8 mouse cellular contexts compared by ENCODE assay signal in genomic region chr16:35627992-35628607, GRCm38 (mm10).
DNase-seq lines count a peak whose midpoint lies in the region; ATAC-seq and TF ChIP-seq lines count a peak whose summit lies in the region.

No protein-coding gene starts in this region.

- H3K4me3 ChIP-seq in forebrain, embryonic 10.5 days: no peak overlapping the region
- no peak overlapping the region for H3K4me3 ChIP-seq in lung, postnatal 0 days (ENCODE audit: low read depth, low read length)

- peaks cover 39% of the 10 kb centered on the region for H3K4me1 ChIP-seq in forebrain, embryonic 10.5 days
- no peaks in the 10 kb centered on the region for H3K4me1 ChIP-seq in lung, postnatal 0 days (ENCODE audit: insufficient read depth, low read depth, low read length)

- ATAC-seq in lung, postnatal 0 days: peak; percentile 62

- peak overlapping the region; percentile 25; the same call in 1 of the 2 replicates for H3K27ac ChIP-seq in forebrain, embryonic 10.5 days
- H3K27ac ChIP-seq in lung, postnatal 0 days (ENCODE audit: low read length): no peak overlapping the region

- peaks cover 80% of the 10 kb centered on the region for H3K36me3 ChIP-seq in forebrain, embryonic 10.5 days (replicated peaks)
- H3K36me3 ChIP-seq in lung, postnatal 0 days (ENCODE audit: insufficient read depth, low read length): no peaks in the 10 kb centered on the region

- TF ChIP-seq EP300 in lung, postnatal 0 days (IDR thresholded peaks at IDR 0.05): no peak

- H3K9me3 ChIP-seq in forebrain, embryonic 10.5 days: no peaks in the 10 kb centered on the region
- H3K9me3 ChIP-seq in lung, postnatal 0 days (ENCODE audit: low read length): no peaks in the 10 kb centered on the region

- DNase-seq in ES-CJ7 (ENCODE audit: low read depth, low spot score): peak; percentile 46
- DNase-seq in c-Kit-negative CD71-positive TER-119-positive erythroid progenitor cells, embryonic 14.5 days (ENCODE audit: low read depth, low spot score): peak; percentile 6
- DNase-seq in forebrain, embryonic 10.5 days (ENCODE audit: extremely low spot score, low spot score): peak; percentile 83
- DNase-seq in heart, postnatal 14 days: peak; percentile 83 to 90
- peak; percentile 18 for DNase-seq in large intestine, adult 2 months (ENCODE audit: low read depth, low spot score)
- DNase-seq in lung, postnatal 0 days (ENCODE audit: low spot score): peak; percentile 78
- peak; percentile 81 for DNase-seq in retina, postnatal 1 day
- DNase-seq in urinary bladder, adult 18-20 months (ENCODE audit: low spot score in 2 of 2): peak; percentile 36 to 70

- no peak overlapping the region for H3K9ac ChIP-seq in lung, postnatal 0 days (replicated peaks; ENCODE audit: low read depth)

- peak; percentile 97 for TF ChIP-seq CTCF in lung, postnatal 0 days (IDR thresholded peaks at IDR 0.05)

- H3K4me2 ChIP-seq in lung, postnatal 0 days (replicated peaks; ENCODE audit: low read depth, low read length): no peak overlapping the region

- no peaks in the 10 kb centered on the region for H3K27me3 ChIP-seq in forebrain, embryonic 10.5 days (ENCODE audit: poor library complexity, severe bottlenecking)
- H3K27me3 ChIP-seq in lung, postnatal 0 days (replicated peaks; ENCODE audit: insufficient read depth, low read length): no peaks in the 10 kb centered on the region

- 45% methylated on average over 10 of the region's 10 CpGs for WGBS in forebrain, embryonic 10.5 days
- 43% methylated on average over 10 of the region's 10 CpGs for WGBS in large intestine, adult 2 months
- WGBS in lung, postnatal 0 days: 33% methylated on average over 10 of the region's 10 CpGs

- intact Hi-C loops in heart, postnatal 14 days (cut with DNase I): loop anchor here (1.0 to 5.0 kb wide), 3 partner anchors 87 to 309 kb away; partner anchors contain the start of gene Sema5b

Comparison
In these comparisons a context has a peak if more than half of its experiments do, and no peak if none do; other contexts are left out.
1. DNase-seq: peak in every context shown above with its lines; median percentile 86 in heart, postnatal 14 days; 83 in forebrain, embryonic 10.5 days; 81 in retina, postnatal 1 day; 78 in lung, postnatal 0 days; 53 in urinary bladder, adult 18-20 months; 46 in ES-CJ7; 18 in large intestine, adult 2 months; 6 in c-Kit-negative CD71-positive TER-119-positive erythroid progenitor cells, embryonic 14.5 days.